Mouse (Mus musculus) heart, embryonic 11.5 days (tissue): ENCODE measurements around the gene Tmem59l. TPM values are rescaled to one million over a fixed set of nuclear protein-coding genes. Genes with fewer than 3 reads are reported as not detected.

ENCODE experiments used
- ATAC-seq: fragments of 200-750 bp; cut with Nextera tagmentation; replicated peaks from 2 replicates; pipeline ENCODE4 v1.8.0; 2017; ENCODE audit warnings: moderate library complexity; ENCODE audit not compliant: insufficient number of reproducible peaks, low FRiP score, low TSS enrichment
- H3K27ac ChIP-seq: fragments of 300-500 bp; sonication (generic); 2 replicates; pipeline ENCODE4 v1.5.1; 2014; ENCODE audit warnings: mild to moderate bottlenecking, low read depth, low read length
- H3K27me3 ChIP-seq: fragments of 300-500 bp; sonication (generic); 2 replicates; pipeline ENCODE4 v1.6.1; 2014; ENCODE audit warnings: mild to moderate bottlenecking, low read length, mixed read lengths; ENCODE audit not compliant: control insufficient read depth, insufficient read depth
- H3K36me3 ChIP-seq: fragments of 300-500 bp; sonication (generic); 2 replicates; pipeline ENCODE4 v1.6.1; 2014; ENCODE audit warnings: mild to moderate bottlenecking, low read length, moderate library complexity, mixed read lengths; ENCODE audit not compliant: control insufficient read depth, insufficient read depth
- H3K4me1 ChIP-seq: fragments of 300-500 bp; sonication (generic); 2 replicates; pipeline ENCODE4 v1.6.1; 2014; ENCODE audit warnings: low read length; ENCODE audit not compliant: control insufficient read depth, insufficient read depth
- H3K4me2 ChIP-seq: fragments of 300-500 bp; sonication (generic); 2 replicates; pipeline ENCODE4 v1.6.1; 2014; ENCODE audit warnings: mild to moderate bottlenecking, moderate library complexity
- H3K4me3 ChIP-seq: fragments of 300-500 bp; sonication (generic); 2 replicates; pipeline ENCODE4 v1.5.1; 2014; ENCODE audit warnings: low read depth, low read length
- H3K9ac ChIP-seq: fragments of 300-500 bp; sonication (generic); 2 replicates; pipeline ENCODE4 v1.6.1; 2014; ENCODE audit warnings: mild to moderate bottlenecking, low read depth, low read length, moderate library complexity
- H3K9me3 ChIP-seq: fragments of 300-500 bp; sonication (generic); replicated peaks from 2 replicates; pipeline ENCODE4 v1.6.1; 2016; ENCODE audit warnings: low read length; ENCODE audit not compliant: control insufficient read depth
- WGBS: fragments of 180-500 bp; shearing (Covaris S2); extraction: QIAGEN DNeasy Blood & Tissue Kit; methylation state at CpG from one replicate; pipeline ENCODE4 v1.1.7; 2014; ENCODE audit not compliant: insufficient replicate concordance; 5-methylcytosine and 5-hydroxymethylcytosine counted together
- polyA plus RNA-seq: library from polyadenylated mRNA; unstranded; fragments of >200 nt; fragmentation: Nextera tagmentation; extraction: Ambion mirVana; gene quantifications from 2 replicates; pipeline ENCODE4 v1.2.1, GENCODE M21; 2014

The Tmem59l gene
- polyA plus RNA-seq, 1 experiment from 2014 or later: 0.86 TPM

DNA sequence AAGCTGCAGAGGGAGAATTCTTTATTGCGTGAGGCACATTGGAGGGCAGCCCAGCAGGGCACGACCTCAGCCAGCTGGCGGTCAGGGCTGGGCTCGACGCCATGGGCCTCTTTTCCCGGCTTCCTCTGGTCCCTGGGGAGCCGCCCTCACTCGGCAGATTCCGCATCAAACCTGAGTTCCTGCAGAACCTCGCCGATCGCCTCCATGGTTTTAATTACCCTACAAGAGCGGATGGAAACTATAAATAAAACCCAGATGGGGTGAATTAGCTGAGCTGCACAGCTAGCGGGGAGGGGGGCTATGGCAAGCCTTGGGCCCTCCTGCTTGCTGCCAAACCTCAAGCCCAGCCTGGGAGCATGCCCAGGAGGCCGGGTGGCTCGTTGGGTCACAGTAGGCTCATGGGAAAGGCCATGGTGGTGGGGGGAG is 17.1 kb upstream of the Tmem59l start:
- H3K27me3 ChIP-seq: peaks cover 49% of the 10 kb centered on the region
- H3K9me3 ChIP-seq: no peaks in the 10 kb centered on the region
- ATAC-seq: no peak
- H3K4me1 ChIP-seq: peaks cover 37% of the 10 kb centered on the region
- 57% methylated on average over 16 of the region's 16 CpGs for WGBS
- no peak overlapping the region; the same call in 1 of the 2 replicates for H3K4me2 ChIP-seq
- H3K27ac ChIP-seq: no peak overlapping the region
- no peak overlapping the region; the same call in 1 of the 2 replicates for H3K4me3 ChIP-seq
- H3K36me3 ChIP-seq: peaks cover 10% of the 10 kb centered on the region
- H3K9ac ChIP-seq: no peak overlapping the region

DNA sequence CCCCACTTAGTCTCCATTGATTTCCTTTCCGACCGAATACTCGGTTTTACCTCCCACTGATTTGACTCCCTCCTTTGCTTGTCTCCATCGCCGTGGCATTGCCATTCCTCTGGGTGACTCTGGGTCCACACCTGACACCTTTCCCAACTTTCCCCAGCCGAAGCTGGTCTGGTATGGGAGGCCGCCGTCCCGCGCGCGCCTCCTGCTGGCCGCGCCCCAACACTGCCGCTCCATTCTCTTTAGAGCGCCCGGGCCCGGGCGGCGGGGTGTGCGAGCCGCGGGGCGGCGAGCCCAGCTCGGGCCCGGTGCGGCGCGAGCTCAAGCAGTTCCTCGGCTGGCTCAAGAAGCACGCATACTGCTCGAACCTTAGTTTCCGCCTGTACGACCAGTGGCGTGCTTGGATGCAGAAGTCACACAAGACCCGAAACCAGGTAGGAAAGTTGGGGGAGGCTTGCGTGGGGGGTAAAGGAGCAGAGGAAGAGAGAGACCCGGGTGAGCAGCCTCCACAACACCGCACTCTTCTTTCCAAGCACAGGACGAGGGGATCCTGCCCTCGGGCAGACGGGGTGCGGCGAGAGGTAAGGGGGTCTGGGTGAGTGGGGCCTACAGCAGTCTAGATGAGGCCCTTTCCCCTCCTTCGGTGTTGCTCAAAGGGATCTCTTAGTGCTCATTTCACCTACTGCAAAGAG is 16.0 kb upstream of the Tmem59l start:
- WGBS: 14% methylated on average over 46 of the region's 46 CpGs
- Histone ChIP-seq H3K36me3 (peaks cover 4% of the 10 kb centered on the region), H3K4me3 (no peak overlapping the region), H3K9ac (no peak overlapping the region), H3K9me3 (no peaks in the 10 kb centered on the region), H3K27ac (no peak overlapping the region), H3K27me3 (peaks cover 60% of the 10 kb centered on the region), H3K4me1 (peaks cover 29% of the 10 kb centered on the region), H3K4me2 (peak overlapping the region; percentile 15; the same call in 1 of the 2 replicates)
- ATAC-seq: 0 out of 2 replicates have a peak, but pooled peaks have one; percentile 13

DNA sequence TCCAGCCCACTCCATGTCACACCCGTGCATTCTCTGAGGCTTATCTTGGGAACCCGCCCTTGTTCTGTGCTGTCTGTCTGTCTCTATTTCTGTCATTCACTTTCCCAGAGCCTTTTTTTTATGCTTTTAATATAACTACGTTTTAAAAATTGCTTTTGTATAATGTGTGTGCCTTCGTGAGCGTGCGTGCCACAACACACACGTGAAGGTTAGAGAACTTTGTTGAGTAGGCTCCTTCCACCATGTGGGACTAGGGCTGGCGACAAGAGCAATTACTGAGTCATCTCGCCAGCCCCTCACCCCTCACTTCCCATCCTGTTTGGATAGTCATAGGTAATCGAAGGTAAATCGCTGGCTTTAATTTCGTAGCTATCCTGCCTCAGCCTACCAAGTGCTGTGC is 15.4 kb upstream of the Tmem59l start:
- peaks cover 29% of the 10 kb centered on the region for H3K4me1 ChIP-seq
- no peaks in the 10 kb centered on the region for H3K36me3 ChIP-seq
- no peaks in the 10 kb centered on the region for H3K9me3 ChIP-seq
- no peak overlapping the region for H3K27ac ChIP-seq
- H3K4me3 ChIP-seq: peak overlapping the region; percentile 19
- 0 out of 2 replicates have a peak overlapping the region, but pooled peaks have one; percentile 43 for H3K9ac ChIP-seq
- peak overlapping the region; percentile 52 for H3K4me2 ChIP-seq
- no peak for ATAC-seq
- peaks cover 65% of the 10 kb centered on the region for H3K27me3 ChIP-seq
- WGBS: 25% methylated on average over 12 of the region's 12 CpGs

DNA sequence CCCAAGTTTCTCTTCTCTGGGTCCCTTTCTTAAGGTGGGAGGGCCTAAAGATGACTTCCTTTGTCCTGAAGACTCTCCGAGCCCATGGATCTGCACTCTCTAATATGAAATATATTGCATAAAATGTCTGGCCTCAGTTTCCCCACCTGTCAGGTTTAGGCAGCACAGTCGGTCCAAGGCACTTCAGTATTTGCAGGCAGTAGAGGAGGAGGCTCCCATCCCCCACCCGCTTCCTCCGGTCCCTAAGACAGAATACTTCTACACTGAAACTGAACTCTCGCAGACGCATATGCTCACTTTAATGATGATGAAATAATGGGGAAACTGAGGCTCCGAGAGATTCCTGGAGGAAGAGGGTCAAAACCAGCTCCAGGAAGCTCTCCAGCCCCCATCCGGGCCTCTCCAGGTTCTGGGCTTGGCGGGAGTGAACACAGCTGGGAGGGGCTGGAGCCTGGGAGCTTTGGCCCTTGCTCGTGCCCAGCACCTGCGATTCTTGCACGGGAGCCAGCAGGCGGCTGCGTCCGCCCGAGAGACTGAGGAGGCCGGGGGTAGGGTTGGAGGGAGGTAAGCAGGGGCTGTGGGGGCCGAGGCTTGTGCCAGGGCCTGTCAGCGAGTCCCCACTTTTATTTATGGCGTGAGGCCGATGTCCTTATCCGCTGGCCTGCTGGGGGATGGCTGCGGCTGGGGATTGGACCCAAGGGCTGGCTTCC is 14.8 kb upstream of the Tmem59l start:
- Histone ChIP-seq H3K4me3 (peak overlapping the region; percentile 19), H3K27me3 (peaks cover 68% of the 10 kb centered on the region), H3K9me3 (no peaks in the 10 kb centered on the region), H3K36me3 (no peaks in the 10 kb centered on the region), H3K4me2 (peak overlapping the region; percentile 52), H3K4me1 (peaks cover 29% of the 10 kb centered on the region), H3K9ac (peak overlapping the region; percentile 43; the same call in 1 of the 2 replicates), H3K27ac (no peak overlapping the region)
- WGBS: 14% methylated on average over 23 of the region's 23 CpGs
- ATAC-seq: no peak

DNA sequence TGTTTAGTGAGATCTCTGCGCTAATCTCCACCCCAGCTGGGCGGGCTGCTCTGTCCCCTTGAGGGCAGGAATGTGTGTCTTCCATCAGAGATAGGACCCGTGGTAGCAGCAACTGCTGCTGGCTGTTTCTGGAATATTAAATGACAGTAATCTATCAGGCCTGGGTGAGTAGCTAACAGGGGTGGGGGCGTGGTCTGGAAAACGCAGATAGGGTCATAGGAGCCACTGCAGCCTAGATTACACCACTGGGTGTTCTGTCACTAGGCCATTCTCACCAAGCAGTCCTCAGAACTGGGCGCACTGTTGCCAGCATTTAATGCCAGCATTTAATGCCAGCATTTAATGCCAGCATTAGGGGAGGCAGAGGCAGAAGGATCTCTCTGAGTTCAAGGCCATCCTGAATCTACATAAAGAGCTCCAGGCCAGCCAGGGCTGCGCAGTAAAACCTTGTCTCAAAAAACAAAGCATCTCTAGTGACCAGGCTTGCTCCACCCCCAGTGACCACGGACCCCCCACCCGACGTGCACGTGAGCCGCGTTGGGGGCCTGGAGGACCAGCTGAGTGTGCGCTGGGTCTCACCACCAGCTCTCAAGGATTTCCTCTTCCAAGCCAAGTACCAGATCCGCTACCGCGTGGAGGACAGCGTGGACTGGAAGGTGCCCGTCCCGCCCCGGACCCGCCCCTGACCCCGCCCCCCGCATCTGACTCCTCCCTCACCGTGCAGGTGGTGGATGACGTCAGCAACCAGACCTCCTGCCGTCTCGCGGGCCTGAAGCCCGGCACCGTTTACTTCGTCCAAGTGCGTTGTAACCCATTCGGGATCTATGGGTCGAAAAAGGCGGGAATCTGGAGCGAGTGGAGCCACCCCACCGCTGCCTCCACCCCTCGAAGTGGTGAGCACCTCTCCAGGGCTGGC is 13.5 kb upstream of the Tmem59l start:
- Histone ChIP-seq H3K27me3 (peaks cover 81% of the 10 kb centered on the region), H3K4me3 (peak overlapping the region; percentile 12; the same call in 1 of the 2 replicates), H3K27ac (no peak overlapping the region)

DNA sequence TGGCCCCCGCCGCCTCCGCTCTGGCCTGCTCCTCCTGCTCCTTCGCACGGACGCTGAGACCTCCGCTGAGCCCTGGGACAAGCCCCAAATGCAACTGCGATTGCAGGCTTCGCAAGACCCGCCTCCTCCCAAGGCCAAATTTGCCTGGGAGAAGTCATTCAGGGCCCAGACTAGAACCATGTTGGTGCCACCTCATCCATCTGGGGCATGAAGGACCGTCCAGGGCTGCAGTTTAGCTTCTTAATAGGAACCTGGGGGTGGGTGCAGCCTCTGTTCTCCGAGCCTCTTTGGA is 8.6 kb upstream of the Tmem59l start:
- H3K4me2 ChIP-seq: peak overlapping the region; percentile 19
- H3K4me3 ChIP-seq: peak overlapping the region; percentile 18
- no peaks in the 10 kb centered on the region for H3K9me3 ChIP-seq
- WGBS: 8% methylated on average over 11 of the region's 12 CpGs
- H3K9ac ChIP-seq: 0 out of 2 replicates have a peak overlapping the region, but pooled peaks have one; percentile 43
- peaks cover 96% of the 10 kb centered on the region for H3K27me3 ChIP-seq
- no peaks in the 10 kb centered on the region for H3K36me3 ChIP-seq
- H3K4me1 ChIP-seq: peaks cover 30% of the 10 kb centered on the region
- ATAC-seq: no peak
- no peak overlapping the region for H3K27ac ChIP-seq

More for the DNA sequence above, 13.5 kb upstream of the Tmem59l start:
- no peaks in the 10 kb centered on the region for H3K9me3 ChIP-seq
- no peak for ATAC-seq
- peak overlapping the region; percentile 44 for H3K4me2 ChIP-seq
- H3K4me1 ChIP-seq: peaks cover 25% of the 10 kb centered on the region
- no peak overlapping the region; the same call in 1 of the 2 replicates for H3K9ac ChIP-seq
- H3K36me3 ChIP-seq: no peaks in the 10 kb centered on the region
- 8% methylated on average over 35 of the region's 39 CpGs for WGBS

DNA sequence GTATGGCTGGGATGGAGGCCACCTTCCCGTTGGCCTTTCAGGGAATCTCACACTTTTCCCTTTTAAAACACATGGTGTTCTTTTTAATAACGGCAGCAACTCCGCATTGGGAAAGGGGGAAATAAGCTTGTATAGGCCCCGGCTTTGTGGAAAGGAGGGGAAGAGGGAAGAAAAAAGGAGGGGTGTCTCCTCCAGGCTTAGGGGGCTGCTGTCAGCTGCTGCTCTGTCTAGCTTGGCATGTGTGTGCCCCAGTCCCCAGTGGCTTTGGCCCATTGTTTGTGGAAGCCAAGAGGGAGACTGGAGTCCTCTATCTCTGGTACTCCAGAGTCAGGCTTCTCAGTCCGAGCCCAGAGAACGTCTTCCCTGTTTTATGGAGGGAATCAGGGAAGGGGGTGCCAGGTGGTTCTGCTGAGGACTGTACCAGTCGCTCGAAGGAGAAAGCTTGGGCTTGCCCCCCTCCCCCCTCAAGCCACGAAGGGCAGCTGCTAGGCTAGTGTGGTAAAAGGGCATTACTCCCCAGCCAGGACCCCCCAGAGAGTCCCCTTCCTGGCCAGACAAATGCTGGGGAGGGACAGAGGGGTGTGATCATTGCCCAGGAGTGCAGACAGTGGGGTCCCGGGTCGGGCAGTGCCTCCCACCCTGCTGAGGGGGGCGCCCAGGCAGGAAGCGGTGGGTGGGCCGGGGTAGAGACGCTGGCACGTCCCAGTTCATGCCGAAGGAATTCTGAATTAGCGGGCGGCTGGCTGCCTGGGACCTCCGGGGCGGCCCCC is 8.0 kb upstream of the Tmem59l start:
- no peaks in the 10 kb centered on the region for H3K9me3 ChIP-seq
- 2% methylated on average over 21 of the region's 21 CpGs for WGBS
- no peak for ATAC-seq
- 0 out of 2 replicates have a peak overlapping the region, but pooled peaks have one; percentile 43 for H3K9ac ChIP-seq
- H3K27ac ChIP-seq: no peak overlapping the region
- H3K4me2 ChIP-seq: peak overlapping the region; percentile 19
- H3K4me1 ChIP-seq: peaks cover 29% of the 10 kb centered on the region
- peaks cover 96% of the 10 kb centered on the region for H3K27me3 ChIP-seq
- H3K4me3 ChIP-seq: peak overlapping the region; percentile 18
- H3K36me3 ChIP-seq: no peaks in the 10 kb centered on the region
